Mouse (Mus musculus): ENCODE results near the gene Castor2. TPM values are rescaled to one million over a fixed set of nuclear protein-coding genes. Genes with fewer than 3 reads are reported as not detected.

The Castor2 gene
- total and polyA plus RNA-seq, 3 experiments: 0.35 to 3.9 (median 1.3) TPM

- Histone ChIP-seq H3K79me2 (replicated peaks; ENCODE audit: control insufficient read depth, extremely low read depth, insufficient read depth, poor library complexity, severe bottlenecking) (no peaks in the 10 kb centered on the region), H3K9me3 (replicated peaks; ENCODE audit: low read length) (no peaks in the 10 kb centered on the region)
Observed at GRCm38 (mm10) chr5:134120135-134120534, 20.6 kb downstream of the Castor2 start.

GRCm38 (mm10) chr5:134121138-134121892, 21.8 kb downstream of the Castor2 start:
- peak; percentile 90 for DNase-seq (ENCODE audit: extremely low read depth)
- H3K36me3 ChIP-seq (replicated peaks in 1 of 2; ENCODE audit: control insufficient read depth in 1 of 2, insufficient read depth in 1 of 2, low read length in 1 of 2): peaks cover 0 to 16% of the 10 kb centered on the region in 2 experiments
- peaks cover 14 to 62% of the 10 kb centered on the region in 2 experiments for H3K4me1 ChIP-seq (ENCODE audit: control insufficient read depth in 1 of 2, insufficient read depth in 2 of 2)
- H3K79me2 ChIP-seq (replicated peaks; ENCODE audit: control insufficient read depth, extremely low read depth, insufficient read depth, poor library complexity, severe bottlenecking): no peaks in the 10 kb centered on the region
- no peak overlapping the region for H3K4me3 ChIP-seq (replicated peaks in 1 of 3; ENCODE audit: low read depth in 2 of 3, low read length in 2 of 3, poor library complexity in 1 of 3)
- no peaks in the 10 kb centered on the region for H3K27me3 ChIP-seq (replicated peaks)
- TF ChIP-seq USF1 (IDR thresholded peaks at IDR 0.05; ENCODE audit: low read depth, low read length) (no peak), POLR2AphosphoS2 (IDR thresholded peaks at IDR 0.05; ENCODE audit: low read depth, low read length) (no peak), SMC3 (IDR thresholded peaks at IDR 0.05; ENCODE audit: low read depth, low read length) (no peak)
- no peak overlapping the region for H3K9ac ChIP-seq (ENCODE audit: insufficient read depth, low read depth)
- no peak overlapping the region for H3K4me2 ChIP-seq (ENCODE audit: insufficient read depth, low read depth, poor library complexity, severe bottlenecking)
- H3K9me3 ChIP-seq (replicated peaks; ENCODE audit: low read length): peaks cover 2% of the 10 kb centered on the region
- dilution Hi-C loops (cut with MboI; ENCODE audit: extremely low pct_ligation_motif_present, extremely low pct_unique_long_range_greater_than_20kb, low sequenced_read_pairs) (no loop called here), in situ Hi-C loops (cut with MboI; ENCODE audit: low pct_ligation_motif_present, low pct_unique_long_range_greater_than_20kb, low sequenced_read_pairs) (no loop called here)
- H3K27ac ChIP-seq (ENCODE audit: insufficient read depth, low read depth): no peak overlapping the region

More at GRCm38 (mm10) chr5:134120135-134120534, 20.6 kb downstream of the Castor2 start:
- Histone ChIP-seq H3K4me2 (ENCODE audit: insufficient read depth, low read depth, poor library complexity, severe bottlenecking) (no peak overlapping the region), H3K4me1 (ENCODE audit: control insufficient read depth in 1 of 2, insufficient read depth in 2 of 2) (peaks cover 14 to 74% of the 10 kb centered on the region in 2 experiments), H3K9ac (ENCODE audit: insufficient read depth, low read depth) (no peak overlapping the region), H3K27ac (ENCODE audit: insufficient read depth, low read depth) (no peak overlapping the region), H3K4me3 (replicated peaks in 1 of 3; ENCODE audit: low read depth in 2 of 3, low read length in 2 of 3, poor library complexity in 1 of 3) (no peak overlapping the region), H3K36me3 (replicated peaks in 1 of 2; ENCODE audit: control insufficient read depth in 1 of 2, insufficient read depth in 1 of 2, low read length in 1 of 2) (peaks cover 0 to 13% of the 10 kb centered on the region in 2 experiments), H3K27me3 (replicated peaks) (no peaks in the 10 kb centered on the region)
- no peak for DNase-seq (ENCODE audit: extremely low read depth)
- dilution Hi-C loops (cut with MboI; ENCODE audit: extremely low pct_ligation_motif_present, extremely low pct_unique_long_range_greater_than_20kb, low sequenced_read_pairs) (no loop called here), in situ Hi-C loops (cut with MboI; ENCODE audit: low pct_ligation_motif_present, low pct_unique_long_range_greater_than_20kb, low sequenced_read_pairs) (no loop called here)
- no peak for TF ChIP-seq SIN3A (IDR thresholded peaks at IDR 0.05; ENCODE audit: low read length)
- no peak for TF ChIP-seq SMC3 (IDR thresholded peaks at IDR 0.05; ENCODE audit: low read depth, low read length)
- TF ChIP-seq POLR2A (IDR thresholded peaks at IDR 0.05; ENCODE audit: low read depth, low read length): no peak
- no peak for TF ChIP-seq JUN (IDR thresholded peaks at IDR 0.05; ENCODE audit: insufficient read depth, low read depth, low read length)
- TF ChIP-seq ZMIZ1 (IDR thresholded peaks at IDR 0.05; ENCODE audit: low read depth, low read length): no peak
- no peak for TF ChIP-seq BHLHE40 (IDR thresholded peaks at IDR 0.05; ENCODE audit: low read depth, low read length)
- TF ChIP-seq RAD21 (IDR thresholded peaks at IDR 0.05; ENCODE audit: low read depth, low read length): no peak
- no peak for TF ChIP-seq ZNF384 (IDR thresholded peaks at IDR 0.05; ENCODE audit: low read depth, low read length)

GRCm38 (mm10) chr5:134121893-134122259, 22.4 kb downstream of the Castor2 start:
- peak; percentile 65 for DNase-seq (ENCODE audit: extremely low read depth)
- Histone ChIP-seq H3K4me1 (ENCODE audit: control insufficient read depth in 1 of 2, insufficient read depth in 2 of 2) (peaks cover 14 to 60% of the 10 kb centered on the region in 2 experiments), H3K79me2 (replicated peaks; ENCODE audit: control insufficient read depth, extremely low read depth, insufficient read depth, poor library complexity, severe bottlenecking) (no peaks in the 10 kb centered on the region), H3K27me3 (replicated peaks) (no peaks in the 10 kb centered on the region), H3K9ac (ENCODE audit: insufficient read depth, low read depth) (no peak overlapping the region), H3K27ac (ENCODE audit: insufficient read depth, low read depth) (no peak overlapping the region), H3K36me3 (replicated peaks in 1 of 2; ENCODE audit: control insufficient read depth in 1 of 2, insufficient read depth in 1 of 2, low read length in 1 of 2) (peaks cover 0 to 20% of the 10 kb centered on the region in 2 experiments), H3K4me2 (ENCODE audit: insufficient read depth, low read depth, poor library complexity, severe bottlenecking) (no peak overlapping the region), H3K4me3 (replicated peaks in 1 of 3; ENCODE audit: low read depth in 2 of 3, low read length in 2 of 3, poor library complexity in 1 of 3) (no peak overlapping the region), H3K9me3 (replicated peaks; ENCODE audit: low read length) (peaks cover 6% of the 10 kb centered on the region)
- in situ Hi-C loops (cut with MboI; ENCODE audit: low pct_ligation_motif_present, low pct_unique_long_range_greater_than_20kb, low sequenced_read_pairs): no loop called here
- TF ChIP-seq UBTF (IDR thresholded peaks at IDR 0.05; ENCODE audit: low read depth, low read length) (no peak), ZKSCAN1 (IDR thresholded peaks at IDR 0.05; ENCODE audit: borderline replicate concordance, low read depth, low read length) (no peak), SMC3 (IDR thresholded peaks at IDR 0.05; ENCODE audit: low read depth, low read length) (no peak), GABPA (IDR thresholded peaks at IDR 0.05; ENCODE audit: insufficient replicate concordance, low read depth, low read length) (no peak), KAT2A (IDR thresholded peaks at IDR 0.05; ENCODE audit: insufficient replicate concordance, low read length) (0 out of 2 replicates have a peak, but pooled peaks have one; percentile 43), MAX (IDR thresholded peaks at IDR 0.05; ENCODE audit: low read length) (no peak), MAFK (IDR thresholded peaks at IDR 0.05; ENCODE audit: insufficient replicate concordance, low read length) (peak; percentile 74; the same call in 1 of the 2 replicates), E2F4 (IDR thresholded peaks at IDR 0.05; ENCODE audit: insufficient replicate concordance, low read depth, low read length) (no peak), SIN3A (IDR thresholded peaks at IDR 0.05; ENCODE audit: low read length) (no peak), POLR2A (IDR thresholded peaks at IDR 0.05; ENCODE audit: low read depth, low read length) (no peak), RAD21 (IDR thresholded peaks at IDR 0.05; ENCODE audit: low read depth, low read length) (no peak)
- dilution Hi-C loops (cut with MboI; ENCODE audit: extremely low pct_ligation_motif_present, extremely low pct_unique_long_range_greater_than_20kb, low sequenced_read_pairs): no loop called here
